Mouse (Mus musculus) myocyte (in vitro differentiated cells): Measurements from ENCODE around the gene Pced1b.

Experiments
- CEBPB ChIP-seq: IDR thresholded peaks from 2 replicates; pipeline ENCODE4 v1.6.1; 2011; ENCODE audit warnings: mild to moderate bottlenecking, moderate library complexity; ENCODE audit not compliant: poor library complexity, insufficient read depth, severe bottlenecking
- POLR2A ChIP-seq: IDR thresholded peaks from one replicate; pipeline ENCODE4 v1.6.1; 2011; ENCODE audit warnings: low read depth, mild to moderate bottlenecking, control low read depth, moderate library complexity; ENCODE audit not compliant: insufficient read length
- REST ChIP-seq: IDR thresholded peaks from one replicate; pipeline ENCODE4 v1.6.1; 2011; ENCODE audit warnings: mild to moderate bottlenecking, control low read depth, moderate library complexity; ENCODE audit not compliant: insufficient read depth, insufficient read length

- TF ChIP-seq POLR2A (no peak), REST (no peak), CEBPB (no peak)
Observed at GRCm38 (mm10) chr15:97378061-97378460, 131.2 kb downstream of the Pced1b start.
